Comparison of ENCODE assay signal across 15 mouse cellular contexts in the genomic region with DNA sequence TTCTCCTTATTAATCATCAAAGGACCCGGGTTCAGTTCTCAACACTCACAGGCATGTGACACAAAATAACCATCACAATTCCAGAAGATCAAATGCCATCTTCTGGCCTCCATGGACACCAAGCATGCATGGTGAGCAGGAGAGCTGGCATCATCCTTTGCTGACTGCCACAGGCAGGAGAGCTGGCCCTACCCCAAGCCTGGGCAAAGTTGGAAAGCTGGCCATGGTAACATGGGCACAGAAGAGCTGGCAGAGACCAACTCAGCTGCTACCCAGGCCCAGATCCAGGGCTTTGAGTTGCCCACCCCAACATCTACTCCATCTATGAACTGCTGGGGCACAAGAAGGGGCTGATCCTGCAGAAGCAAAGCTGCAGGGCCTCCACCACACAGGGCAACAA. TPM values are rescaled to one million over a fixed set of nuclear protein-coding genes. Genes with fewer than 3 reads are reported as not detected.
A peak's percentile ranks its signal among the peaks of the same experiment; 100 is the strongest.
DNase-seq lines count a peak whose midpoint lies in the region.
"Had no signal": no experiment of that assay in that cellular context is flagged by ENCODE, and none has a peak within 500 bp of the region (broad histone marks: within the 10 kb centered on the region; RNA-seq: fewer than 3 reads in every experiment).

No protein-coding gene starts in this region.

- DNase-seq in cerebellum, postnatal 14 days, result peak; percentile 65 to 71
- DNase-seq in cerebellum, postnatal 36 days, result no peak
- DNase-seq in gastrocnemius, postnatal 25 days, result peak; percentile 8
- DNase-seq in gastrocnemius, adult 8-10 months (ENCODE audit: low spot score in 2 of 2), result no peak
- DNase-seq in layer of hippocampus, postnatal 10 days (ENCODE audit: low spot score in 2 of 2), result peak; percentile 31 to 57
- no peak for DNase-seq in layer of hippocampus, adult 11-12 months (ENCODE audit: low spot score)
- DNase-seq in right cerebral cortex, postnatal 4 days, result peak; percentile 7
- no peak for DNase-seq in right cerebral cortex, postnatal 14 days
- DNase-seq: adrenal gland, postnatal 10 days; B cell, adult 2 months; cerebellum, adult 18-20 months; cerebellum, adult 9-11 months; forebrain, postnatal 0 days; heart, adult 11 months; kidney, adult 11 months had no signal

RNA-seq across cellular contexts. Expression of gene Rab3gap2, which starts 59.1 kb away (rescaled TPM):
- total RNA-seq in gastrocnemius, postnatal 25 days (2021), result 10 to 100 TPM; 15.8 to 16.3 TPM
- 10 to 100 TPM; 17.5 to 20.7 (median 17.7) TPM for total RNA-seq in gastrocnemius, adult 8-10 months (2022)
- 10 to 100 TPM; 54.6 to 58.5 TPM for total RNA-seq in layer of hippocampus, postnatal 10 days (2021)

Comparison
In these comparisons a context has a peak if more than half of its experiments do, and no peak if none do; other contexts are left out.
1. DNase-seq: peak in cerebellum, postnatal 14 days (2 of 2), gastrocnemius, postnatal 25 days (single experiment), layer of hippocampus, postnatal 10 days (2 of 2) and right cerebral cortex, postnatal 4 days (single experiment); none in cerebellum, postnatal 36 days (0 of 2), gastrocnemius, adult 8-10 months (0 of 2), layer of hippocampus, adult 11-12 months (single experiment) and right cerebral cortex, postnatal 14 days (single experiment).